Mouse (Mus musculus) stomach, embryonic 15.5 days (tissue): ENCODE data around the gene Tmem41a. TPM values are rescaled to one million over a fixed set of nuclear protein-coding genes. Genes with fewer than 3 reads are reported as not detected.
"Not testable (repeated sequence)": the region's sequence is repeated elsewhere in the genome, so short reads cannot be mapped to it uniquely, and the experiment has no call there.

Experiments
- ATAC-seq: fragments of 200-750 bp; cut with Nextera tagmentation; 2 replicates; pipeline ENCODE4 v1.8.0; 2017; ENCODE audit warnings: low read depth, moderate number of reproducible peaks, moderate TSS enrichment; ENCODE audit not compliant: insufficient read depth, low FRiP score
- H3K27ac ChIP-seq: fragments of 300-500 bp; sonication (generic); 2 replicates; pipeline ENCODE4 v1.5.1; 2015; ENCODE audit warnings: mild to moderate bottlenecking, inconsistent platforms
- H3K27me3 ChIP-seq: fragments of 300-500 bp; sonication (generic); replicated peaks from 2 replicates; pipeline ENCODE4 v1.6.1; 2015; ENCODE audit warnings: inconsistent platforms
- H3K36me3 ChIP-seq: fragments of 300-500 bp; sonication (generic); 2 replicates; pipeline ENCODE4 v1.6.1; 2015; ENCODE audit warnings: inconsistent platforms
- H3K4me1 ChIP-seq: fragments of 300-500 bp; sonication (generic); 2 replicates; pipeline ENCODE4 v1.6.1; 2015; ENCODE audit warnings: inconsistent platforms
- H3K4me2 ChIP-seq: fragments of 300-500 bp; sonication (generic); 2 replicates; pipeline ENCODE4 v1.6.1; 2015; ENCODE audit warnings: mild to moderate bottlenecking, inconsistent platforms
- H3K4me3 ChIP-seq: fragments of 300-500 bp; sonication (generic); replicated peaks from 2 replicates; pipeline ENCODE4 v1.5.1; 2015; ENCODE audit warnings: inconsistent platforms
- H3K9ac ChIP-seq: fragments of 300-500 bp; sonication (generic); 2 replicates; pipeline ENCODE4 v1.6.1; 2015; ENCODE audit warnings: inconsistent platforms
- H3K9me3 ChIP-seq: fragments of 300-500 bp; sonication (generic); 2 replicates; pipeline ENCODE4 v1.6.1; 2016; ENCODE audit warnings: inconsistent platforms
- WGBS: fragments of 180-500 bp; shearing (Covaris S2); methylation state at CpG from one replicate; pipeline ENCODE4 v1.1.7; 2015; 5-methylcytosine and 5-hydroxymethylcytosine counted together
- polyA plus RNA-seq: library from polyadenylated mRNA; unstranded; fragments of >200 nt; fragmentation: Nextera tagmentation; extraction: Ambion mirVana; gene quantifications from 2 replicates; pipeline ENCODE4 v1.2.1, GENCODE M21; 2015

The Tmem41a gene
- 40.6 and 42.0 TPM in 2 replicates for polyA plus RNA-seq

DNA sequence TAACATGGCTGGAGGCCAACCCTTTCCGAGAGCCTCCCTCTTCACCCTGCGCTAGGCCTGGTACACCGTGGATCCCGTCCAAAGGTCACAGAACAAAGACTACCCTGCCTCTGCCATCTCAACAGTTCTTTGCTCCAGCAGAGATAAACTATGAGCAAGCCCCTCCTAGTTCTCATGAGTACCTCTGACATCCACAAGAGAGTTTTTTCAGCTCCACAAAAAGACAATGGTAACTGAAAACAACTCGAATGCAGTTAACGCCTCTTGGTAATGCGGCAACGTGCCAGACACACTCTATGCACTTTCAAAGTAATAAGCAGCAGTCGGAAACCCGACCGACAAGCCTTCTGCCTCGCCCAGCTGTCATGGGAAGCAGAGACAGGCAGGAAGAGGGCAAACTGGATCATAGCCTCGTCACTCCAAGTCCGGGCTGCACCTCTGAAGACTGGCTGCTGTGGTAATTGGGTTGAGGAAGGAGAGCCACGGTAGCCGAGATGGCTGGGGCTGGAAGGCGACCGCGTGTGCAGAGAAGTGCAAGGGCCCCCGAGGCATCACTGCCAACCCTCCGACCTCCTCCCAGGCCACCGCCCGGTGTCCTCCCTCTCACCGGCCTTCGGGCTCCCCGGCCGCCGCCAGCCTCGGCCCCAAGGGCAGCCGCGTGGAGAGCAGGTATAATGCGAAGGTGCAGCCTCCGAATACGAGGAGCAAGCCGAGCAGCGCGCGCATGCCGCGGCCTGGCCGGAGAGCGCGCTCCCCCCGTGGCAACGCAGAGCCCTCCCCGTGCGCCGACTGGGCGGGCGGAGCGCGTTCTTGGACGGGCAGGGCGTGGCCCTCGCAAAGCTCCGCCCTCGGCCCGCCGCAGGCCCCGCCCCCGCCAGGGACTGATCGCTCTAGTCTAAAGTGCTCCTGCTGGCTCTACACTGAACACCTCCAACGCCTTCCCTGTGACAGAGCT, at the start of gene Tmem41a:
Tmem41a (minus strand) TSS at position 792 of the 955 bp plus-strand sequence.
- Histone ChIP-seq H3K27ac (peak within 1 kb of the TSS; percentile 55), H3K4me3 (peak within 1 kb of the TSS; percentile 61), H3K27me3 (no peaks in the 10 kb centered on the region), H3K9ac (peak within 1 kb of the TSS; percentile 40), H3K4me1 (peaks cover 7% of the 10 kb centered on the region; the same call in 1 of the 2 replicates), H3K9me3 (no peaks in the 10 kb centered on the region), H3K36me3 (no peaks in the 10 kb centered on the region), H3K4me2 (peak within 1 kb of the TSS; percentile 77)
- under 1% methylated on average over 63 of the region's 63 CpGs for WGBS
- ATAC-seq = peak; percentile 97

- Histone ChIP-seq H3K9me3 (no peaks in the 10 kb centered on the region), H3K27ac (peak overlapping the region; percentile 84), H3K4me2 (no peak overlapping the region), H3K9ac (no peak overlapping the region), H3K4me1 (no peaks in the 10 kb centered on the region; the same call in 1 of the 2 replicates), H3K36me3 (no peaks in the 10 kb centered on the region), H3K4me3 (no peak overlapping the region), H3K27me3 (no peaks in the 10 kb centered on the region)
- ATAC-seq = peak; percentile 53; the same call in 1 of the 2 replicates
- 22% methylated on average over 4 of the region's 4 CpGs for WGBS
Observed at GRCm38 (mm10) chr16:21996402-21996801, 49.0 kb upstream of the Tmem41a start.

GRCm38 (mm10) chr16:21995304-21995703, 48.0 kb upstream of the Tmem41a start, which contains the start of gene Liph:
Gene Liph (minus strand): TSS chr16:21995663.
- no peak for ATAC-seq
- H3K4me1 ChIP-seq = no peaks in the 10 kb centered on the region; the same call in 1 of the 2 replicates
- H3K4me2 ChIP-seq = peak within 1 kb of the TSS; percentile 47
- H3K36me3 ChIP-seq = no peaks in the 10 kb centered on the region
- no peak within 1 kb of the TSS for H3K9ac ChIP-seq
- H3K9me3 ChIP-seq = no peaks in the 10 kb centered on the region
- H3K27ac ChIP-seq = peak within 1 kb of the TSS; percentile 84
- H3K27me3 ChIP-seq = no peaks in the 10 kb centered on the region
- peak within 1 kb of the TSS; percentile 9 for H3K4me3 ChIP-seq
- WGBS = 17% methylated on average over 16 of the region's 16 CpGs

DNA sequence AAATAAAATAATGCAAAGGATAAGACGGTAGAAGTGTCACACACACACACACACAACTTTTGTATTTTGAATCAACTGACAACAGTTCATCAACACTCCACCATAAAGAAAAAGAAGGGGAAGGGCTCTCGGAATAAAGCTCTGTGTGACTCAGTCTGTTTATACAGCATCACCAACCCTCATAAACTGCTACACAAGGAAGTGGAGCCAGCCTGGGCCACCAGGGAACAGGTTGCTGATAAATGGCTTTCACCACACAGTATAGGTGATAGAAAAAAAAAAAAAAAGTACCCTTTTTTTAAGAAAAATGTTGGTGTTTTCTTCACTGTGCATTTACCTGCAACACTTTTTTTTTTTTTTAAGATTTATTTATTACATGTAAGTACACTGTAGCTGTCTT, 44.4 kb upstream of the Tmem41a start:
- no peak overlapping the region for H3K9ac ChIP-seq
- H3K36me3 ChIP-seq = no peaks in the 10 kb centered on the region
- no peaks in the 10 kb centered on the region for H3K4me1 ChIP-seq
- 63% methylated on average over 2 of the region's 2 CpGs for WGBS
- no peak overlapping the region for H3K4me3 ChIP-seq
- ATAC-seq = 0 out of 2 replicates have a peak, but pooled peaks have one; percentile 59
- H3K9me3 ChIP-seq = no peaks in the 10 kb centered on the region
- no peaks in the 10 kb centered on the region for H3K27me3 ChIP-seq
- no peak overlapping the region for H3K4me2 ChIP-seq
- H3K27ac ChIP-seq = no peak overlapping the region

DNA sequence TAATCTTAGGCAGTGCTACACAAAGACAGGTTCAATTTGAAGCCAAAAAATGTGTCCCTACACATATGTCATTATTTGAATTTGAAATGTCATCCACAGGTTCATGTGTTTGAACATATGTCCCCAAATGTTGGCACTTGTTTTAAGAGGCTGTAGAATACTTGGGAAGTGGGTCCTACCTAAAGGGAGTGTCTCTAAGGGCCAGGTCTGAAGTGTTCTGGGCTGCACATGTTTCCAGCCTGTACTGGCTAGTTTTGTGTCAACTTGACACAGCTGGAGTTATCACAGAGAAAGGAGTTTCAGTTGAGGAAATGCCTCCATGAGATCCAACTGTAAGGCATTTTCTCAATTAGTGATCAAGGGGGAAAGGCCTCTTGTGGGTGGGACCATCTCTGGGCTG, 43.5 kb upstream of the Tmem41a start:
- not testable (repeated sequence) for H3K9ac ChIP-seq, H3K36me3 ChIP-seq, ATAC-seq, H3K4me2 ChIP-seq, H3K27ac ChIP-seq, H3K4me1 ChIP-seq, H3K4me3 ChIP-seq, H3K9me3 ChIP-seq, H3K27me3 ChIP-seq

DNA sequence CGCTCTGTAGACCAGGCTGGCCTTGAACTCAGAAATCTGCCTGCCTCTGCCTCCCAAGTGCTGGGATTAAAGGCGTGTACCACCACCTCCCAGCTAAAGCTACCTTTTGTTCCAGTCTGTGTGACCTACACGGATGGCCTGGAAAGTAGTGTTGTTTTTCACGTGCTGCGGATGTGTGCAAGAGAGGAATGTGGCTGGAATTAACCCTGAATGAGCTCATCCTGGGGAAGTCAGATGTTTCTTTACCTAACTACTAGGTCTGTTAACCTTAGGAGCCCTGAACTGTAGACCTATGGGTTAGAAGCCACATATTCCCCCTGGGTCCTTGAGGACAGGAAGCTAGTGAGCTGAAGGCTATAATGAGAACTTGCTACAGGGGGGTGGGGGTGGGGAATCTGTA, 40.6 kb upstream of the Tmem41a start:
- no peak overlapping the region for H3K4me2 ChIP-seq
- WGBS = 56% methylated on average over 5 of the region's 5 CpGs

DNA sequence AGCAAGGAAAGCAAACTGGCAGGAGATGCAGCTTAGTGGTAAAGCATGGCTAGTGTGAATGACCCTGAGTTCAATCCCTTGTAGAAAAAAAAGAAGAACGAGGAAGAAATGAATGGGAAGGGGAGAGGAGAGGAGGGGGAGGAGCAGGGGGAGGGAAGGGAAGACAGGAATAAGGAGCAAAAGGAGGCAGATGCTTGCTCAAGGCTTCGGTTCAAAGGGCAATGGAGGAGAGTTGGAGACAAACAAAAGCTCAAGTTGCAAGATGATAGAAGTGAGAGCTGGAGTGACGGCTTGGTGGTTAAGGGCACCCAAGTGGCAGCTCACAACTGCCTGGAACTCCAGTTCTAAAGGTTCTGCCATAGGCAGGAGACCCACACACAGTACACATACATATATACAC, 38.8 kb upstream of the Tmem41a start:
- H3K4me2 ChIP-seq = no peak overlapping the region
- H3K4me1 ChIP-seq = no peaks in the 10 kb centered on the region
- no peaks in the 10 kb centered on the region for H3K27me3 ChIP-seq
- no peaks in the 10 kb centered on the region for H3K36me3 ChIP-seq
- H3K9me3 ChIP-seq = no peaks in the 10 kb centered on the region
- no peak overlapping the region for H3K27ac ChIP-seq
- no peak overlapping the region for H3K9ac ChIP-seq
- WGBS = 20% methylated on average over 3 of the region's 3 CpGs
- no peak overlapping the region for H3K4me3 ChIP-seq
- ATAC-seq = no peak

More for the DNA sequence above, 40.6 kb upstream of the Tmem41a start:
- Histone ChIP-seq H3K36me3 (no peaks in the 10 kb centered on the region), H3K4me1 (no peaks in the 10 kb centered on the region), H3K9ac (no peak overlapping the region), H3K27me3 (no peaks in the 10 kb centered on the region), H3K4me3 (no peak overlapping the region), H3K9me3 (no peaks in the 10 kb centered on the region), H3K27ac (no peak overlapping the region)
- no peak for ATAC-seq

DNA sequence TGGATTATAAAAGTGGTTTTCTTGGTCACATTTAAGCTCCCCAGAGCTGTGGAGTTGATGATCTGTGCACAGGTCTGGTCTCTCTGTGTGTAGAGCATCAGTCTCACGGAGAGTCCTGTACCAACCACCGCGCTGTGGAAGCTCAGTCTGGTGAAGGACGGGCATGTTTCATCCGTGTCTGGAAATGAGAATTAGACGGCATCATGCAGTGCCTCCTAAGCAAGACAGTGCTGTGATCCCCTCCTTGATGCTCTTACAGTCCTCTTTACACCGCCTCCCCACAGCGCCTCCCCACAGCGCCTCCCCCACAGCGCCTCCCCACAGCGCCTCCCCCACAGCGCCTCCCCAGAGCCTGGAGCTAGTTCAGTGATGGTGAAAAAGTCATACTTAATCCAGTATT, 36.7 kb upstream of the Tmem41a start:
- Histone ChIP-seq H3K4me1 (no peaks in the 10 kb centered on the region), H3K9me3 (no peaks in the 10 kb centered on the region), H3K4me2 (no peak overlapping the region), H3K9ac (no peak overlapping the region), H3K4me3 (no peak overlapping the region), H3K27ac (no peak overlapping the region), H3K27me3 (no peaks in the 10 kb centered on the region), H3K36me3 (no peaks in the 10 kb centered on the region)
- ATAC-seq = no peak
- WGBS = 82% methylated on average over 12 of the region's 12 CpGs

DNA sequence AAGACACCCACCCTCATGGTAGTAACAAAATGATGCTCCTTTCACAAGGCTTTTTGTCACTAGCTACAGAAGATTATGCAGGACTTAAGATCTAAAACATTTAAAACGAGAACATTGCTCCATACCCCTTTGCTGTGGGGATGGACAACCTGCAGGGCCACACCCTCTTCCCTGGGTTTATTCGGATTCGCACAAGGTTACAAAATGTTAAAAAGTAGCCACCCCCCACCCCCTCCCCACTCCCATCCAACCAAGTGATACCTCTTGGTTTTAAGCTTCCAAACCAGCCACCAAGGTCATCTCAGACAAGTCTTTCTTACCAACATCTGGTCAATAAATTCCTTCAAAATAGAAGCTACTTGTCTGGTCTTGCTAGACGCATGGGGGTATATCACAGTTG, 36.2 kb upstream of the Tmem41a start:
- Histone ChIP-seq H3K4me1 (no peaks in the 10 kb centered on the region), H3K4me3 (no peak overlapping the region), H3K9ac (no peak overlapping the region), H3K27ac (no peak overlapping the region), H3K9me3 (no peaks in the 10 kb centered on the region), H3K27me3 (no peaks in the 10 kb centered on the region), H3K36me3 (no peaks in the 10 kb centered on the region), H3K4me2 (no peak overlapping the region)
- no peak for ATAC-seq
- WGBS = 91% methylated on average over 4 of the region's 4 CpGs

- no peak for ATAC-seq
- no peak overlapping the region for H3K9ac ChIP-seq
- 93% methylated on average over 9 of the region's 9 CpGs for WGBS
- H3K9me3 ChIP-seq = no peaks in the 10 kb centered on the region
- no peaks in the 10 kb centered on the region for H3K4me1 ChIP-seq
- no peak overlapping the region for H3K4me3 ChIP-seq
- no peaks in the 10 kb centered on the region for H3K27me3 ChIP-seq
- H3K4me2 ChIP-seq = no peak overlapping the region
- no peak overlapping the region for H3K27ac ChIP-seq
- H3K36me3 ChIP-seq = no peaks in the 10 kb centered on the region
Observed at GRCm38 (mm10) chr16:21983146-21983545, 35.8 kb upstream of the Tmem41a start.

GRCm38 (mm10) chr16:21977347-21977746, 30.0 kb upstream of the Tmem41a start:
- WGBS = 73% methylated on average over 5 of the region's 5 CpGs
- no peak for ATAC-seq
- Histone ChIP-seq H3K36me3 (no peaks in the 10 kb centered on the region), H3K4me3 (no peak overlapping the region), H3K9me3 (no peaks in the 10 kb centered on the region), H3K4me1 (0 out of 2 replicates have a peak, but pooled peaks cover 8% of the 10 kb centered on the region), H3K4me2 (no peak overlapping the region), H3K27me3 (no peaks in the 10 kb centered on the region), H3K9ac (no peak overlapping the region), H3K27ac (no peak overlapping the region)

- no peak for ATAC-seq
- Histone ChIP-seq H3K36me3 (no peaks in the 10 kb centered on the region), H3K4me1 (0 out of 2 replicates have a peak, but pooled peaks cover 8% of the 10 kb centered on the region), H3K4me3 (peak overlapping the region; percentile 6; the same call in 1 of the 2 replicates), H3K27ac (no peak overlapping the region), H3K27me3 (no peaks in the 10 kb centered on the region), H3K4me2 (peak overlapping the region; percentile 45), H3K9me3 (no peaks in the 10 kb centered on the region), H3K9ac (no peak overlapping the region)
- WGBS = 7% methylated on average over 16 of the region's 16 CpGs
Observed at GRCm38 (mm10) chr16:21976203-21976602, 28.9 kb upstream of the Tmem41a start.
